Mouse (Mus musculus) adrenal gland, adult 2 months (tissue): ENCODE measurements around the gene Rell1. TPM values are rescaled to one million over a fixed set of nuclear protein-coding genes. Genes with fewer than 3 reads are reported as not detected.

ENCODE experiments used
- DNase-seq: peaks from one replicate; pipeline ENCODE4 v3.0.0; 2021
- polyA plus RNA-seq: library from polyadenylated mRNA; depleted of rRNA; stranded (reverse); fragments of >200 nt; gene quantifications from 2 replicates; pipeline ENCODE4 v1.2.3, GENCODE M21; 2012
- total RNA-seq, 2 experiments: library from RNA; stranded (reverse); gene quantifications; 2 replicates each; pipeline ENCODE4 v1.2.3; 2021

The Rell1 gene
- total and polyA plus RNA-seq, 3 experiments: 21.7 to 69.5 (median 53.6) TPM

DNA sequence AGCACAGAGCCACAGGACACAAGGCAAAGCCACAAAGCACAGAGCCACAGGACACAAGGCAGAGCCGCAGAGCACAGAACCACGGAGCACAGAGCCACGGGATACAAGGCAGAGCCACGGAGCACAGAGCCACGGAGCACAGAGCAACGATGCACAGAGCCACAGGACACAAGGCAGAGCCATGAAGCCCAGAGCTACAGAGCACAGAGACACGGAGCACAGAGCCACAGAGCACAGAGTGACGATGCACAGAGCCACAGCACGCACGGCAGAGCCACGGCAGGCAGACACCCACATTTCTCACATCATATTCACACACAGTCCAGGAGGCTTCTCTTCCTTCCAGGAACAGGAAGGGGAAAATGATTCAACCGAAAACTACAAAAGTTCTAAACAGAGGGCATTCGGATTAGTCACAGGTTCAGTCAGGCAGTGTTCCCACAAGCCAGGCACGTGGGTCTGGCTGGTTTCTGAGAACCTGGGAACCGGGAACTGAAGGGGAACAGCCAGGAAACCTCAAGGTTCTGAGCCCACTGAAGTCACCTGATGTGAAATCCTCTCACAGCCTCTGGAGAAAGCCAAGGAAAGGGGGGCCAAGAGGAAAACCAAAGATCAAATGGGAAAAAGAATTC is 15.2 kb downstream of the Rell1 start:
- DNase-seq: peak; percentile 72

GRCm38 (mm10) chr5:63952039-63952438 is 16.7 kb downstream of the Rell1 start:
- DNase-seq: no peak

- peak; percentile 61 for DNase-seq
Measured at GRCm38 (mm10) chr5:63951421-63951911, 17.2 kb downstream of the Rell1 start.

- peak; percentile 49 for DNase-seq
Measured at GRCm38 (mm10) chr5:63949195-63949594, 19.5 kb downstream of the Rell1 start.

DNA sequence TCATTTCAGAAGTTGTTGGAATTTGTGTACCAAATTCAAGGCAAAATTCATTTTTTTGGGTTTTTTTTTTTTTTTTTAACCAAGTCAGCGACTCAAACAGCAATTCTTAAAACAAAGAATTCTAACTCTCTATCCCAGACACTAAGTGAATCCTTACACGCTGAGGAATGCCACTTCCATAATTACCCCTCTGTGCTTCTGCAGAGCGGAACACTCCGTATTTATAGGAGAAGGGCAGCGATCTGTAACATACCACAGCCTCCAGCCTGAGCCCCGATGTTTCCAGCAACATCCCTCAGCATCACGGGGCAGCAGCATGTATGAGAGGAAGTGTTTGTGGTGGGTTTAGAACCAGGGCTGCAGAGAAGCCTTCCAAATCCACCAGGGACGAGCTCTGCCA is 21.2 kb downstream of the Rell1 start:
- no peak for DNase-seq

GRCm38 (mm10) chr5:63943291-63943690 is 25.4 kb downstream of the Rell1 start:
- DNase-seq: no peak

GRCm38 (mm10) chr5:63941891-63942290 is 26.8 kb downstream of the Rell1 start:
- DNase-seq: no peak

GRCm38 (mm10) chr5:63938575-63938974 is 30.1 kb downstream of the Rell1 start:
- peak; percentile 51 for DNase-seq

GRCm38 (mm10) chr5:63936740-63937139 is 32.0 kb downstream of the Rell1 start:
- DNase-seq: peak; percentile 95

GRCm38 (mm10) chr5:63935581-63935980 is 33.1 kb downstream of the Rell1 start:
- DNase-seq: no peak

DNA sequence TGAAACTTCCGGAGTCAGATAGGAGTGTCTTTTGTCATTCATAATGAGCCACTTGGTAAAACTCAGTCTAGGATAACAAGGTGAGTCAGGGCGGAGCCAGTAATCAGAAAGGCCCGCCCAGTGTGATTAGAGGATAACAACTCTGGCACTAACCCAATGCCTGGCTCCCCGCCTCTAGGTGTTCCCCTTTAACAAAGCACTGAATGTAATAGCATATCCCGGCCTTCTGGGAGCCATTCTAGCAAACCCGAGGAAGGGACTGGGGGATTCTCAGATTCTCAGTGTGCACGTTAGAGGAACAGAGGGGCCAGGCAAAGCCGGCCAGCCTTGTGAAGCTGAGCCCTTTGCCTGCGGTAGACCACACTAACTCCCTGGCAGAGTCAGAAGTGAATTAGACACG is 35.9 kb downstream of the Rell1 start:
- DNase-seq: no peak

DNA sequence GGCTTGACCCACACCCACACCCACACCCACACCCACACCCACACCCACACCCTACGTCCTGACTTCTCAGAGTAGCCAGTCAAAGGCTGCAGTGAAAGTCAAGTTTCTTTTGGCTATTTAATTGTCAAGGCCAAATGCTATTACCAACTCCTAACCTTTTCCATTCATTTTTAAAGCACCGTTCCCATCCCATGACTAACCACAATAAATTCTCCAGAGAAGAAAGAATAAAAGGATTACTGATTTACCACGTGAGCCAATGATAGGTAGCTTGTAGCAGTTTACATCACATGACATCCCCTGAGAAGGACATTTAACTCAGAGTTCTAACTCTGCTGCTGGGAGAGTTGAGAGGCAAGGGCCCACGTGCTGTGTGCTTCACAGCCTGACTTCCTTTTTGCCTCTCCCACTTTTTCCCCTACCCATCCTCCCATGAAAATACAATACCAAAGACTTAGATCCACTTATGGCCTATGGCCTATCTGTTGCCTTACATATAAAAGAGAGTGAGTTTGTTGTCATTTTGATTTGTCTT is 37.8 kb downstream of the Rell1 start:
- peak; percentile 46 for DNase-seq

DNA sequence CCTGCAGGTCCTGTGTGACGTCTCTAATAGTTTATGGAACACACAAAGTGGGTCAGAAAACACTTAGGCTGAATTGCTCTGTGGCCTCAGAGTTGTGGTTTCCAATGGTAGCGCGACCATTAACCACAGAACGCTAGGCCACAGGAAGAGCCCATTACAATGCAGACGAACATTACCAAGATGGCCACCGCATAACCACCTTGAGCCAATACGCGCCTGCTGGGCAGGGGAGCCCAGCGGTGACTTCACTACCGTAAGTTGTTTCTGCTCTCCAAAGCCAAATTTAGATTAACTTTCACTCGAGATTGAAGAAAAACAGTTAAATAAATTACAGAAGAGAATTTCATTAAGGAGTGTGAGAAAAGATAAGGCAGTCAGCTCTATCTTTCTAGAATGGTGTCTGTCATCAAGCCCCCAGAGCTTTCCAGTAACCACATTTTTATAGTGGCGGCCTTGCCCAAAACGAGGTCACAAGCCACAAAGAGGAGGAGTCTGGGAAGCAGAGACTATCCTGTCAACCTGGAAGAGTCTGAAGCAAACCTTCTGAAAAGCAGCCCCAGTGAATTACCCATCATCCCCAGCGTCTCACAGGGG is 43.6 kb downstream of the Rell1 start:
- DNase-seq: no peak

DNA sequence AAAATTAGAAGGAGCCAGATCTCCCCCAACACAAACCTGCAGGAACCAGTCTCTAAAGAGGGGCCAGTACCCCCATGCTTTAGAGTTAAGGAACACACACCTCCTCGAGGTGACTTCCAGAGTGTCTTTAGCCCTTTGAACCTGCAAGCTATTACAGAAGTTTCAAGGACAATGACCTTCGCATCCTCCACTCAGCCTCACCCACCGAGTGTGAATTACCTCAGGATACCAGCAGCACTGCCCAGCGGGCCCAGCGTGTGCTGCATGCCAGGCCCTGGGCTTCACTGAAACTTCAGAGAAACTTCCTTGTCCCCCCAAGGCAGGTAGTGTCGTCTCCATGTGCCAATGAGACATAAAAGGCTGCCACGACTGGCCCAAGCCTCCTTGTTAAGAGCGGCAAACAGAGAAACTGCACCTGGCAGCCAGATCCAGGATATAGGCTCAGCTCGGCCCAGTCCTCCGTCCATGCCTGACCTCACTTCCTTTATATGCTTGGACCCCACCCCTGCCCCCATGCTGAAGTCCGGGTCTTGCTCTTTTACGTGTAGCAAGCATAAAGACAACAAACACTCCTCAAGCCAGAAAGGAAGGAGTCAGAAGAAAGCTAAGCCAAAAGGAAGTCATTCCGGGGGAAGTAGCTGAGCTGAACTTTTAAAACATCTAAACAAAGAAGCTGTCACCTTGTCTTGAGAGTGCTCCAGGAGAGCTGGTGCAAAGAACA is 45.2 kb downstream of the Rell1 start:
- DNase-seq: no peak

- no peak for DNase-seq
Measured at GRCm38 (mm10) chr5:63918201-63918600, 50.5 kb downstream of the Rell1 start.

GRCm38 (mm10) chr5:63916457-63917139 is 52.1 kb downstream of the Rell1 start:
- no peak for DNase-seq

DNA sequence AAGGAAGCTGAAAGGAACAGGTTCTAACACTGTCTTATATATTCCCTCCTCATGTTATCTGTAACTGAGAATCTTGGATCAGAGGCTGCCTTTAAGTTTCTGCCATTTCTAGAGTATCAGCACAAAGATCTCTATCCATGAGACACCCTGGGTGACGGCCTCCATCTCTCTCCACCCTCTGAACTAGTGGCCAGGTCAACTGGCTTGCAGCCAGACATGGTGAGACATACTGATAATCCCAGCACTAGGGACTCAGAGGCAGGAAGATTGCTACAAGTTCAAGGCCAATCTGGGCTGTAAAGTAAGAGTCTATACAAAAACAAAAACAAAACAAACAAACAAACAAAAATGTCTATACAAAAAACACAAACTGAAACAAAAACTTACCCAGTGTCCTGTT is 53.8 kb downstream of the Rell1 start:
- peak; percentile 84 for DNase-seq

DNA sequence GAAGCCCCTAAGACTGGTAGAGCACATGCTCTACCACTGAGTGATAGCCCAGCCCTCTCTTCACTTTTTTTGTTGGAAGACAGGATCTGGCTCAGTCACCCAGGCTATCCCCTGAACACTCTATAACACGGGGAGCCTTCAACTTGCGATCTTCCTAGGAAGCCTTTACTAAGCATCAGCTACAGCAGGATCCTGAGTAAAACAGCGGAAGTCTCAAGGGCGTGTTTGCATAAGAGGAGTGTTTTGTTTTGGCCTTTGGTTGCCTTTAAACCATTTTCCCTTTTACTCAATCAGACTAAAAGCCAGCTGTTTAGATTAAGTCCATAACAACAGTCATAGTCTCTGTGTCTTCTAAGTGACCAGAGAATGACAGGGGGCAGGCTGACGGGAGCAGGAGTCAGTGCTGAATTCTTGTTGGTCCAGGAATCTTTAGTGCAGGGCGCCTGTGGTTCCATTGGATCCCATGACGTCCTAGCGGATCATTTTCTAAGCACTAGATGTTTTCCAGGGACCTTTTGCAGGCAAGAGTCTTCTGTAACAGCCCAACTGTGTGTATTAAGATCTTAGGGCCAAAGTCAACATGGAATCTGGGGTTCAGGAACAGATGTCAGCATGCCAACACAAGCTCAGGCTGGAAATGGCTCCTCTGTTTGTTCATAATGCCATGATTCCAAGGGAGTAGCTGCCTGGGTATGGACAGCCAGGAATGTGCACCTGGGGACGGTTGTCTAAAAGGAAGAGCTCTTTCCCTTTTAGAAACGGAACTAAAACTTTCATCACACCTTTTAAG is 58.3 kb downstream of the Rell1 start:
- no peak for DNase-seq

DNA sequence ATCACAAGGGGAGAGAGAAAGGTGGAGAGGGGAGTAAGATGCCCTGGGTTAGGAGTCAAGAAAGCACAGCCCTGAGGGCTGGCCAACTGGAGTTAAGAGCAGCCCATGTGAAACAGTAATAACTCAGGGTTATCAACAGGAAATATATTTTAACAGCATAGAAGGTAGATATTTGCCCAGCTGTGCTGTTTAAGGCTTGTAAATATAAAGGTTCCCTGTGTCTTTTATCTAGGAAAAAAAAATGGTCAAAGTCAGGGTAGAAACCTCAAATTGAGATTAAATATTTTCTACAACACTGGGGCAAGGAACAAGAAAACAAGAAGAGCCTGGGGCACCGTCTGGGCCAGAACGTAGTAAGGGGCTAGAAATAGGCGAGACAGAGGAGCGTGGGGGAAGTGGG is 61.2 kb downstream of the Rell1 start:
- DNase-seq: no peak

GRCm38 (mm10) chr5:63906149-63907093 is 62.3 kb downstream of the Rell1 start:
- DNase-seq: peak; percentile 83
